Mouse (Mus musculus) C2C12 (cell line): ENCODE data around the gene 1700001P01Rik.

ENCODE experiments used
- CTCF ChIP-seq: IDR thresholded peaks from one replicate; pipeline ENCODE4 v1.5.1; 2011; ENCODE audit not compliant: control insufficient read depth, insufficient read depth, insufficient read length
- FOSL1 ChIP-seq: IDR thresholded peaks from one replicate; pipeline ENCODE4 v1.8.0; 2011; ENCODE audit warnings: mild to moderate bottlenecking, low read length; ENCODE audit not compliant: poor library complexity, insufficient read depth, severe bottlenecking
- MAX ChIP-seq: IDR thresholded peaks from one replicate; pipeline ENCODE4 v1.6.1; 2011; ENCODE audit warnings: mild to moderate bottlenecking, control low read depth
- MYOD1 ChIP-seq: IDR thresholded peaks from one replicate; pipeline ENCODE4 v1.6.1; 2011; ENCODE audit warnings: low read depth; ENCODE audit not compliant: control insufficient read depth, insufficient read length
- MYOG ChIP-seq: IDR thresholded peaks from one replicate; pipeline ENCODE4 v1.6.1; 2011; ENCODE audit not compliant: control insufficient read depth, insufficient read length; ENCODE audit errors: extremely low read depth
- USF1 ChIP-seq: IDR thresholded peaks from one replicate; pipeline ENCODE4 v1.6.1; 2011; ENCODE audit warnings: low read depth, mild to moderate bottlenecking, control low read depth, moderate library complexity

DNA sequence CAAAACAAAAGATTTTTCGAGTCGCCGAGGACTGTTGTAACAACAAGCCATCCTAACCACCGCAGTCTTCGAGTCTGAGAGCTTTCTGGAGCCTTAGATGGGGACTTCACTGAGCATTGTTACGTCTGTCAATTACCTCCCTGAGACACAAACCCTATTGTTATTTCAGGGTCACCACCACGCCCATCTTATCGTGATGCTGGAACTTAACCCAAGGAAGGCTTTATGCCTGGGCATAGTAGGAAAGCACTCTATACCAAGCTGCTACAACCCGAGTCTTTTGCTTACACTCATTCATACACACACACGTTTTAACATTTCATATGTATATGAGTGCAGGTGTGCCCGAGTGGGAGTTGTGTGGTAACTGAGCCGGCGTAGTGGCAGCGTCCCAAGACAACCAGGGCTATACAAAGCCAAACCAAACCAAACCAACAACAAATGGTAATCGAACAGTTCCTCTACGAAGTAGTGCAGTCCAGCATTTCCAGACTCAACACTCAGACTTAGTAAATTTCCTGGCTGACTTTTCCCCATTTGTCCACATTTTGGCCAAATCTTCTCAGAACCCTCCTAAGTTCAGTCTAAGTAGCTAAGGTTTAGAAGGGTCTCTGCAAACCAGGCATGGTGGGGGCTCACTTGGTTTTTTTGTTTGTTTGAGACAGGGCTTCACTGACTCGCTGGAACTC lies at the start of gene 1700001P01Rik:
- TF ChIP-seq CTCF = no peak
- TF ChIP-seq USF1 = no peak
- TF ChIP-seq MYOG = no peak
- no peak for TF ChIP-seq MYOD1
- no peak for TF ChIP-seq MAX
- TF ChIP-seq FOSL1 = no peak
